Mouse (Mus musculus): Measurements from ENCODE around the gene 2810459M11Rik.

GRCm38 (mm10) chr1:86094413-86094812 is 48.8 kb downstream of the 2810459M11Rik start:
- no peak for TF ChIP-seq CTCF (IDR thresholded peaks at IDR 0.05; ENCODE audit: low read depth, low read length)
- no peak for TF ChIP-seq POLR2A (IDR thresholded peaks at IDR 0.05; ENCODE audit: borderline replicate concordance, low read depth, low read length)

All from bone marrow macrophage, adult 2 months (primary cell).